Mouse (Mus musculus) midbrain, embryonic 12.5 days (tissue): ENCODE measurements around the gene Il17re. TPM values are rescaled to one million over a fixed set of nuclear protein-coding genes. Genes with fewer than 3 reads are reported as not detected.
A peak's percentile ranks its signal among the peaks of the same experiment; 100 is the strongest.

Experiments used
- ATAC-seq: fragments of 200-750 bp; cut with Nextera tagmentation; 2 replicates; pipeline ENCODE4 v1.8.0; 2017; ENCODE audit warnings: low read depth, moderate TSS enrichment, moderate library complexity; ENCODE audit not compliant: low FRiP score
- H3K27ac ChIP-seq: fragments of 300-500 bp; sonication (generic); replicated peaks from 2 replicates; pipeline ENCODE4 v1.5.1; 2016; ENCODE audit warnings: mild to moderate bottlenecking
- H3K27me3 ChIP-seq: fragments of 300-500 bp; sonication (generic); 2 replicates; pipeline ENCODE4 v1.6.1; 2016; ENCODE audit warnings: mild to moderate bottlenecking
- H3K36me3 ChIP-seq: fragments of 300-500 bp; sonication (generic); 2 replicates; pipeline ENCODE4 v1.6.1; 2016
- H3K4me1 ChIP-seq: fragments of 300-500 bp; sonication (generic); 2 replicates; pipeline ENCODE4 v1.6.1; 2016
- H3K4me2 ChIP-seq: fragments of 300-500 bp; sonication (generic); replicated peaks from 2 replicates; pipeline ENCODE4 v1.6.1; 2016; ENCODE audit warnings: mild to moderate bottlenecking, moderate library complexity
- H3K4me3 ChIP-seq: fragments of 300-500 bp; sonication (generic); 2 replicates; pipeline ENCODE4 v1.5.1; 2016; ENCODE audit warnings: mild to moderate bottlenecking
- H3K9ac ChIP-seq: fragments of 300-500 bp; sonication (generic); replicated peaks from 2 replicates; pipeline ENCODE4 v1.6.1; 2016; ENCODE audit warnings: mild to moderate bottlenecking, moderate library complexity
- H3K9me3 ChIP-seq: fragments of 300-500 bp; sonication (generic); 2 replicates; pipeline ENCODE4 v1.6.1; 2016; ENCODE audit warnings: mild to moderate bottlenecking
- WGBS: fragments of 180-500 bp; shearing (Covaris S2); methylation state at CpG from one replicate; pipeline ENCODE4 v1.1.7; 2016; 5-methylcytosine and 5-hydroxymethylcytosine counted together
- polyA plus RNA-seq: library from polyadenylated mRNA; unstranded; fragments of >200 nt; fragmentation: Nextera tagmentation; extraction: Ambion mirVana; gene quantifications from 2 replicates; pipeline ENCODE4 v1.2.1, GENCODE M21; 2016

The Il17re gene
- polyA plus RNA-seq, 1 experiment from 2014 or later = 0.93 TPM

DNA sequence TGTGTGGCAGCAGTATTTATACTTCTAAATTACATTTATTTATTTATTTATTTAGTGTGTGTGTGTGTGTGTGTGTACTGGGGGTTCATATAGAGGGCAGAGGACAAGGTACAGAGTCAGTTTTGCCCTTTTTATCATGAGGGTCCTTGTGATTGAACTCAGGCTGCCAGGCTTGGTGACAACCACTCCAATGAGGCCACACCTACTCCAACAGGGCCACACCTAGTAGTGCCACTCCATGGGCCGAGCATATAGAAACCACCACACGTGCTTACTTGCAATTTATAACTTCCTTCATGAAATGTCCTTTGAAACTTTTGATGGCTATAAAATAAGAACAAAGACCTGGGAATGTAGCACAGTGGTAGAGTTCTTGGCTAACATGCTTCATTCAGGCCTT is 15.0 kb downstream of the Il17re start:
- Histone ChIP-seq H3K4me2 (no peak overlapping the region), H3K9ac (no peak overlapping the region), H3K4me3 (no peak overlapping the region), H3K27ac (no peak overlapping the region), H3K4me1 (peaks cover 10% of the 10 kb centered on the region), H3K9me3 (no peaks in the 10 kb centered on the region), H3K27me3 (peaks cover 61% of the 10 kb centered on the region), H3K36me3 (no peaks in the 10 kb centered on the region)
- 89% methylated on average over 2 of the region's 2 CpGs for whole genome bisulfite sequencing
- ATAC-seq = no peak

DNA sequence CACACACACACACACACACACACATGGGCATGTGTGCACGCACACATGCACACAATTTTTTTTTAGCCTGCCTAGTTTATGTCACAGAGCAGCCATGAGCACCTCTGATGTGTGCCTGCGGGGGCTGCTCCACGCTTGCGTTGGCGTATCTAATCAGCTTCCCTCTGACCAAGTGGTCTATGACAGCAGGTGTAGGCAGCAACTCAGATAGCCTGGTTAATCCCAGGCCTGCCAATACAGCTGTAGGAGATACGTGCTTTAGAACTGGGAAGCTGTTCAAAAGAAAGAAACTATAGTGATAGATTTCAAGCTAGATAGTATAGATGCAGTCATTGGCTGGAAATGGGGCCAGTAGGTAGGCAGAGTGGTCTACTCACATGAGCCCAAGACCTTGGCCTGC is 15.4 kb downstream of the Il17re start:
- H3K27ac ChIP-seq = no peak overlapping the region

DNA sequence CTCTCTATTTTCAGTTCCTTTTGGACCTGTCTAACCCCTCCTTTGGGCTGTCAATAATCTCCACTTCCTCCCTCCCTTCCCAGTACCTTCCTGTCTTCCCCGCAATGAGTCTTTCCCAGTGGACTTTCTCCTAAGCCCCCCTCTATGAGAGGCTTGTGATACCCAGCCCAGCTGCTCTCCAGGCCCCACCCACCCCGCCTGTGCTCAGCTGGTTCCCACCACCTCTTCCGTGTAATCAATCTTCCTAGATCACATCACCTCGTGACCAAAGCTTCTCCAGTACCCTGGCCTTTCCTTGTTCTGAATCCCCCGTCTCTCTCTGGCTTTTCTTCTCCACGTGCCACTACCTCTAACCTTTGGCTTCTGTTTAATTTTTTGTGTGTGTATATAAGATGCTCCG is 19.1 kb downstream of the Il17re start:
- Histone ChIP-seq H3K4me2 (no peak overlapping the region), H3K36me3 (no peaks in the 10 kb centered on the region), H3K27me3 (peaks cover 55% of the 10 kb centered on the region), H3K9me3 (no peaks in the 10 kb centered on the region), H3K9ac (no peak overlapping the region), H3K4me1 (peaks cover 9% of the 10 kb centered on the region), H3K27ac (no peak overlapping the region), H3K4me3 (no peak overlapping the region)
- peak; percentile 42; the same call in 1 of the 2 replicates for ATAC-seq
- WGBS = 57% methylated on average over 7 of the region's 7 CpGs

More for the DNA sequence above, 15.4 kb downstream of the Il17re start:
- H3K27me3 ChIP-seq = peaks cover 60% of the 10 kb centered on the region
- 83% methylated on average over 6 of the region's 6 CpGs for WGBS
- no peak overlapping the region for H3K9ac ChIP-seq
- no peak for ATAC-seq
- no peaks in the 10 kb centered on the region for H3K9me3 ChIP-seq
- peaks cover 10% of the 10 kb centered on the region for H3K4me1 ChIP-seq
- no peaks in the 10 kb centered on the region for H3K36me3 ChIP-seq
- H3K4me3 ChIP-seq = no peak overlapping the region
- no peak overlapping the region for H3K4me2 ChIP-seq

DNA sequence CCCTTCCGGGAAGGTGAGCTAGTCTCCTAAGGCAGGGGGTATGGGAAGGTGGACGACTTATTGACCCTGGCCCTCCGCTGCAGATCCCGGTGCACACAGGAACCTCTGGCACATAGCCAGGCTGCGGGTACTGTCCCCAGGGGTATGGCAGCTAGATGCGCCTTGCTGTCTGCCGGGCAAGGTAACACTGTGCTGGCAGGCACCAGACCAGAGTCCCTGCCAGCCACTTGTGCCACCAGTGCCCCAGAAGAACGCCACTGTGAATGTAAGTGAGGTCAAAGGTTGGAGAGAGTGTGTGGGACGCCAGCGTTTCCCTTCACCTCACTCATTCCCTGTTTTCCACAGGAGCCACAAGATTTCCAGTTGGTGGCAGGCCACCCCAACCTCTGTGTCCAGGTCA is 20.6 kb downstream of the Il17re start:
- Histone ChIP-seq H3K4me3 (no peak overlapping the region), H3K27me3 (peaks cover 50% of the 10 kb centered on the region), H3K9me3 (no peaks in the 10 kb centered on the region), H3K4me1 (peaks cover 18% of the 10 kb centered on the region), H3K4me2 (no peak overlapping the region), H3K27ac (no peak overlapping the region), H3K36me3 (no peaks in the 10 kb centered on the region), H3K9ac (no peak overlapping the region)
- WGBS = 85% methylated on average over 10 of the region's 10 CpGs
- ATAC-seq = no peak

DNA sequence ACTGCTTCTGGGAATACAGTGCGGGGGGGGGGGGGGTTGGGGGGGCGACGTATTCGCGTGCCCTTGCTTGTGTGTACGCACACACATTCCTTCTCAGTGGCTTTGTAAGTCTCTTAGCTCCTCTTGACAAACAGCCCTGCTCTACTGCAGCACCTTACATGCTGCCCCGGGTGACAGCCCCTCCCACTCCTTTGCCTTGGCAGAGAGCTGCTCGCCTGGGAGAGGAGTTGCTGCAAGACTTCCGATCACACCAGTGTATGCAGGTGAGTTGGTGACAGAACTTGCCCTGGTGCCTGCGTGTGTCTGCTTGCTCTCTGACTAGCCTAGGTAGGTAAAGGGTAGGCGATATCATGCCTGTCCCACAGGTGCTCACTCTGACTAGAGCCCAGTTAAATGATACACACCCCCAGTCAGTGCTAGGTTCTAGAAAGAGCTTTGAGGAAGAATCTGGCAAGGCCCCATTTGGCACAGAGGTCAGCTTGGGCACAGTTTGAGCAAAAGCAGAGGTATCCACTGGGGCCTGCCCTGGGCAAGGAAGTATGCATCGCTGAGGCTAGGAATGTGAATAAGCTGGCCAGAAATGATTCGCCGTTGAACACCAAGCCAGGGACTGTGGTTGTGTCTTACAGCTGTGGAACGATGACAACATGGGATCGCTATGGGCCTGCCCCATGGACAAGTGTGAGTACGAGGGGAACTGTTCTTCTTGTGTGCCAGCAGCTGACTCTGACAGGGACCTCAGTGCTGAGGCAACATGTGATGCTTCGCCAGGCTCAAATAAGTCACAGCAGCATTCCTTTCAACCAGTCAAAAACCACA is 22.5 kb downstream of the Il17re start:
- Histone ChIP-seq H3K9ac (no peak overlapping the region), H3K4me3 (no peak overlapping the region), H3K9me3 (no peaks in the 10 kb centered on the region), H3K4me2 (no peak overlapping the region), H3K27me3 (peaks cover 42% of the 10 kb centered on the region), H3K36me3 (no peaks in the 10 kb centered on the region), H3K4me1 (peaks cover 34% of the 10 kb centered on the region), H3K27ac (no peak overlapping the region)
- WGBS = 70% methylated on average over 18 of the region's 18 CpGs
- no peak for ATAC-seq

DNA sequence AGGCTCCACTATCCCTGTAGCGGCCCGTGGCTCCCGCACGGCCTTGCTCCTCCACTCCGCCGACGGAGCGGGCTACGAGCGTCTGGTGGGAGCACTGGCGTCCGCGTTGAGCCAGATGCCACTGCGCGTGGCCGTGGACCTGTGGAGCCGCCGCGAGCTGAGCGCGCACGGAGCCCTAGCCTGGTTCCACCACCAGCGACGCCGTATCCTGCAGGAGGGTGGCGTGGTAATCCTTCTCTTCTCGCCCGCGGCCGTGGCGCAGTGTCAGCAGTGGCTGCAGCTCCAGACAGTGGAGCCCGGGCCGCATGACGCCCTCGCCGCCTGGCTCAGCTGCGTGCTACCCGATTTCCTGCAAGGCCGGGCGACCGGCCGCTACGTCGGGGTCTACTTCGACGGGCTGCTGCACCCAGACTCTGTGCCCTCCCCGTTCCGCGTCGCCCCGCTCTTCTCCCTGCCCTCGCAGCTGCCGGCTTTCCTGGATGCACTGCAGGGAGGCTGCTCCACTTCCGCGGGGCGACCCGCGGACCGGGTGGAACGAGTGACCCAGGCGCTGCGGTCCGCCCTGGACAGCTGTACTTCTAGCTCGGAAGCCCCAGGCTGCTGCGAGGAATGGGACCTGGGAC is 24.3 kb downstream of the Il17re start:
- peak; percentile 56 for ATAC-seq
- Histone ChIP-seq H3K4me1 (peaks cover 34% of the 10 kb centered on the region), H3K4me2 (peak overlapping the region; percentile 79), H3K36me3 (peaks cover 6% of the 10 kb centered on the region), H3K9ac (peak overlapping the region; percentile 69), H3K27ac (peak overlapping the region; percentile 88), H3K4me3 (peak overlapping the region; percentile 70), H3K27me3 (peaks cover 32% of the 10 kb centered on the region), H3K9me3 (no peaks in the 10 kb centered on the region)
- WGBS = under 1% methylated on average over 58 of the region's 65 CpGs

GRCm38 (mm10) chr6:113483100-113483615 is 24.9 kb downstream of the Il17re start, which contains the start of gene Creld1:
Gene Creld1 (plus strand): TSS chr6:113483297.
- Histone ChIP-seq H3K27me3 (peaks cover 32% of the 10 kb centered on the region), H3K4me2 (peak within 1 kb of the TSS; percentile 79), H3K9me3 (no peaks in the 10 kb centered on the region), H3K4me1 (peaks cover 34% of the 10 kb centered on the region), H3K36me3 (peaks cover 9% of the 10 kb centered on the region), H3K27ac (peak within 1 kb of the TSS; percentile 88), H3K4me3 (peak within 1 kb of the TSS; percentile 70), H3K9ac (peak within 1 kb of the TSS; percentile 80)
- peak; percentile 97 for ATAC-seq
- WGBS = under 1% methylated on average over 26 of the region's 26 CpGs

DNA sequence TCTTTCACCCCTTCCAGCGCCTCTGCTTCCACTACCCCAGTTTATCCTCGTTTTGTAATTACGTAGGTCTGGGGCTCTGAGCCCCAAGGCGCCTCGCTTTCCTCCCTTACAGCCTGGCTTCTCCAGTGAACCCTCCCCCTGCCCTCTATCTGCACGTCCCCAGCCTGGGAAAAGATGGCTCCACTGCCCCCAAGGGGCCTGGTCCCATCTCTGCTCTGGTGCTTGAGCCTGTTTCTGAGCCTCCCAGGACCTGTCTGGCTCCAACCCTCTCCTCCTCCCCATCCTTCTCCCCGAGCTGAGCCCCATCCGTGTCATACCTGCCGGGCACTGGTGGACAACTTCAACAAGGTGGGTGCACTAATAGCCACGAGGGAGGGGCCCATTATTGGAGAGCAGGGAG is 25.4 kb downstream of the Il17re start:
- H3K36me3 ChIP-seq = peaks cover 15% of the 10 kb centered on the region
- peaks cover 34% of the 10 kb centered on the region for H3K4me1 ChIP-seq
- 12% methylated on average over 10 of the region's 10 CpGs for WGBS

GRCm38 (mm10) chr6:113487125-113487576 is 28.9 kb downstream of the Il17re start:
- no peaks in the 10 kb centered on the region; the same call in 1 of the 2 replicates for H3K27me3 ChIP-seq
- no peak overlapping the region for H3K4me2 ChIP-seq
- no peak overlapping the region for H3K4me3 ChIP-seq
- ATAC-seq = no peak
- WGBS = 68% methylated on average over 7 of the region's 7 CpGs
- H3K9me3 ChIP-seq = no peaks in the 10 kb centered on the region
- no peak overlapping the region for H3K9ac ChIP-seq
- peaks cover 46% of the 10 kb centered on the region for H3K36me3 ChIP-seq
- H3K27ac ChIP-seq = no peak overlapping the region
- H3K4me1 ChIP-seq = peaks cover 27% of the 10 kb centered on the region

More for the DNA sequence above, 25.4 kb downstream of the Il17re start:
- H3K4me3 ChIP-seq = peak overlapping the region; percentile 70
- peak overlapping the region; percentile 79 for H3K4me2 ChIP-seq
- H3K9me3 ChIP-seq = no peaks in the 10 kb centered on the region
- ATAC-seq = peak; percentile 63
- H3K27ac ChIP-seq = peak overlapping the region; percentile 88
- H3K9ac ChIP-seq = peak overlapping the region; percentile 80
- H3K27me3 ChIP-seq = peaks cover 31% of the 10 kb centered on the region

DNA sequence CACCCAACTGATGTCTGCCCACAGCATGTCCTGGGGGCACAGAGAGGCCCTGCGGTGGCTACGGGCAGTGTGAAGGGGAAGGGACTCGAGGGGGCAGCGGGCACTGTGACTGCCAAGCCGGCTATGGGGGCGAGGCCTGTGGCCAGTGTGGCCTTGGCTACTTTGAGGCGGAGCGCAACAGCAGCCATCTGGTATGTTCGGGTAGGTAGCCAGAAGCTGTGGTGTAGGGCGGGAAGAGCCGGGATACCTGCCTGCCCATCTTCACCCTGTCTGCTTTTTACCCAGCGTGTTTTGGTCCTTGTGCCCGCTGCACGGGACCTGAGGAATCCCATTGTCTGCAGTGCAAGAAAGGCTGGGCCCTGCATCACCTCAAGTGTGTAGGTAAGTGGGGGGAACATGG is 31.1 kb downstream of the Il17re start:
- Histone ChIP-seq H3K9ac (no peak overlapping the region), H3K36me3 (peaks cover 53% of the 10 kb centered on the region), H3K9me3 (no peaks in the 10 kb centered on the region), H3K27ac (no peak overlapping the region), H3K4me1 (peaks cover 14% of the 10 kb centered on the region), H3K27me3 (no peaks in the 10 kb centered on the region; the same call in 1 of the 2 replicates), H3K4me3 (no peak overlapping the region), H3K4me2 (no peak overlapping the region)
- WGBS = 96% methylated on average over 14 of the region's 14 CpGs
- ATAC-seq = no peak

DNA sequence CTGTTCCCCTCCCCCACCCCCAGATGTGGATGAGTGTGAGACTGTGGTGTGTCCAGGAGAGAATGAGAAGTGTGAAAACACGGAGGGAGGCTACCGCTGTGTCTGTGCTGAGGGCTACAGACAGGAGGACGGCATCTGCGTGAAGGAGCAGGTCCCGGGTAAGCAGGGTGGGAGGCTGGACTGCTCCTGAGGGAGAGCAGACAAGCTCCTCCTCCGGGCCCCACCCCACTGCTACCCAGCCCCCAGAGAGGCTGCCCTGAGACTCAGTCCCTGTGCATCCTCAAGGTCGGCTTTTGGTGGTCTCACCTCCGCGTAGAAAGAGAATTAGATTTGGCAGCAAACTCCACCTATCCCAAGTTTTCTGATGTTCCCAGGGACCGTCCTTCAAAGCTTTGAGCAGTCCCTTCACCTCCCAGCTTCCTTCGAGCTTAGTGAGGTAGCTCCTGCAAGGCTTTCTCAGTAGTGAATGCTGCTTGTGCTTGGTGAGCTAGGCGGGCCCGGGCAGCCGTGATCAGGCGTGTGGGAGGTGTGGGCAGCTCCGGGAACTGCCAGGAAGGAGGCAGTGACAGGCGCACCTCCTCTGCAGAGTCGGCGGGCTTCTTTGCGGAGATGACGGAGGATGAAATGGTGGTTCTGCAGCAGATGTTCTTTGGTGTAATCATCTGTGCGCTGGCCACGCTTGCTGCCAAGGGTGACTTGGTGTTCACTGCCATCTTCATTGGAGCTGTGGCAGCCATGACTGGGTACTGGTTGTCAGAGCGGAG is 34.0 kb downstream of the Il17re start:
- Histone ChIP-seq H3K9me3 (no peaks in the 10 kb centered on the region), H3K4me1 (peaks cover 12% of the 10 kb centered on the region), H3K4me2 (no peak overlapping the region), H3K9ac (no peak overlapping the region), H3K27ac (no peak overlapping the region), H3K36me3 (peaks cover 47% of the 10 kb centered on the region), H3K27me3 (peaks cover 18% of the 10 kb centered on the region), H3K4me3 (no peak overlapping the region)
- 80% methylated on average over 24 of the region's 24 CpGs for WGBS
- ATAC-seq = no peak
